Mouse (Mus musculus): ENCODE measurements around the gene Rpl36-ps4.

- TF ChIP-seq CTCF (IDR thresholded peaks at IDR 0.05; ENCODE audit: low read depth) (no peak), EP300 (IDR thresholded peaks at IDR 0.05; ENCODE audit: low read depth) (no peak)
These were observed 49.2 kb upstream of the Rpl36-ps4 start for GRCm38 (mm10) chr17:87871461-87872126.

Data from liver, postnatal 0 days (tissue).